Mouse (Mus musculus) cerebellum, adult 9-10 months (tissue): ENCODE results near the gene Btnl2.

Experiments
- DNase-seq: peaks from one replicate; pipeline ENCODE4 v3.0.0; 2022

Gene Btnl2

DNA sequence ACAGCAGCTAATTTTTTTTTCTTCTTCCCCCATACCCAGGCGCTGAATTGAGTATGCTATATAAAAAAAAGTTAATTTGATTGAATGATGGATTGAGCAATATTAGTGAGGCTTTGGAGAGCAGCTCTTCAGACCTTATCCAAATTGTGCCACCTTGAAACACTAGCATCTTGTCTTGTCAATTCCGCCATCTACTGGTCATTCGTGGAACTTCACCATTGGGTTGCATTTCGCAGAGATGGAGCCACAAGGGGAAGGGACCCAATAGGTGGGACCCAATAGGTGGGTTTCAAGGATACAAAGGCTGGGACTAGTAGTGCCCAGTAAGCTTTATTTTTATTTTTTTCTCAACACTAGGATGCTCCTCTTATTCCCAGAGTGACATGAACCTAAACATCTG lies 5.2 kb upstream of the Btnl2 start:
- peak; percentile 68 for DNase-seq

DNA sequence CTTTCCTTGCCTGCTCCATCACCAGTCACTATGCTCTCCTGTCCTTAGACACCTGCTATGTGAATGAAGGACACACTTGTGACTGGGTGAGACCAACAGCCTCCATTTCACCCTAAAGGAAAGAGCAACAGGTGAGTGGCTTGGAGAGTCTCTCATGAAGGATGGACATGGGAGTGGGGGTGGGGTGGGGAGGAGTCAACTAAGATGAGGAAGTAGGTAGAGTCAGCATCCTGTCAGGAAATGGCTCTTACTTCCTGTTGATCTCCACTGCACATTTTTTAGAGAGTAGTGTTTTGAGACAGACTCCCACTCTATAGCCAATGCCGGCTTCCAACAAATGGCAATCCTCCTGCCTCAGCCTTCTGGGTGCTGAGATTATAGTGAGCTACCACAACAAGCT lies 318 bp downstream of the Btnl2 start:
- no peak for DNase-seq

- DNase-seq, result no peak
Observed at GRCm38 (mm10) chr17:34362954-34363546, 8.4 kb downstream of the Btnl2 start.

GRCm38 (mm10) chr17:34363676-34364310 lies 9.2 kb downstream of the Btnl2 start:
- no peak for DNase-seq

DNA sequence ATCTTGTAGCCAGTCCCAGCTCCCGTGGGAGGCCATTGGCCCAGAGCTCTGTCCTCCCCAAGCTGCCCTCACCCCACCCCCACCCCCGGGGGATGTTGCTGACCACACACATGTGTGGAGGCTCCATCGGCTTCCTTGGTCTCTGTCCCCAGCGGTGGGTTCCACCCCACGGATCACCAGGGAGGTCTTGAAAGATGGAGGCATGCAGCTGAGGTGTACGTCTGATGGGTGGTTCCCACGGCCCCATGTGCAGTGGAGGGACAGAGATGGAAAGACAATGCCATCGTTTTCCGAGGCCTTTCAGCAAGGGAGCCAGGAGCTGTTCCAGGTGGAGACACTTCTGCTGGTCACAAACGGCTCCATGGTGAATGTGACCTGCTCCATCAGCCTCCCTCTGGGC lies 10.4 kb downstream of the Btnl2 start:
- no peak for DNase-seq

- DNase-seq, result no peak
Observed at GRCm38 (mm10) chr17:34370563-34370962, 15.9 kb downstream of the Btnl2 start.

DNA sequence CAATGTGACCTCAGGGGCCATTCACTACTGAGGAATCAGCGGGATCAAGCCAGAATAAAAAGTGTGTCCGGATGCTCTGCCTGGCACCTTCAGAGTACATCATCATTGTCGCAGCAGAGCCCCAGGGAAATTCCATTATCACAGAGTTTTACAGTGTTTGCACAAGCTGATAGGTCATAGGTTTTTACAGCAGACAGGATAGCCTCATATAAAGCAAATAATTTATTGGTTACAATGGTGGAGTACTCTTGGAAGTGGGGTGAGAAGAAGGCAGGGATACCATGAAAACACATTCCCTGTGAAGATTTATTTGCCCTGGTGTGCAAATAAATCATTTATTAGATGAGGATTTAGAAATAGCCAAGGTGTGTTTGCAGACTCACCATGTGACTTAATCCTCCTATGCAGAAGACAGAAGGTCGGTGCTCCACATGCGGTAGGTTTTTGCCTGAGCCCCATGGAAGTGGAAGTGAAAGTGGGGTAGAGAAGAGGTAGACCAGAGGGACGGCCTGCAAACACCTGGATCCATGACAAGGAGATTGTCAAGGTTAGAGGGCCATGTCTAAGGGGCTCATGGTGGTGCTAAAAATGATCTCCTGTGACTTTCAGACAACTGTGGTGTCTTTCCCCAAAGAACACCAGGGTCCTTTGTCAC lies 18.6 kb downstream of the Btnl2 start:
- no peak for DNase-seq

- DNase-seq, result no peak
Observed at GRCm38 (mm10) chr17:34376847-34377246, 22.2 kb downstream of the Btnl2 start, which contains the start of gene Btnl1. Gene Btnl1 (plus strand): TSS chr17:34377132.

GRCm38 (mm10) chr17:34377450-34378209 lies 23.0 kb downstream of the Btnl2 start:
- DNase-seq, result no peak

- DNase-seq, result no peak
Observed at GRCm38 (mm10) chr17:34378716-34379115, 24.1 kb downstream of the Btnl2 start.

- no peak for DNase-seq
Observed at GRCm38 (mm10) chr17:34379451-34379850, 24.8 kb downstream of the Btnl2 start.

DNA sequence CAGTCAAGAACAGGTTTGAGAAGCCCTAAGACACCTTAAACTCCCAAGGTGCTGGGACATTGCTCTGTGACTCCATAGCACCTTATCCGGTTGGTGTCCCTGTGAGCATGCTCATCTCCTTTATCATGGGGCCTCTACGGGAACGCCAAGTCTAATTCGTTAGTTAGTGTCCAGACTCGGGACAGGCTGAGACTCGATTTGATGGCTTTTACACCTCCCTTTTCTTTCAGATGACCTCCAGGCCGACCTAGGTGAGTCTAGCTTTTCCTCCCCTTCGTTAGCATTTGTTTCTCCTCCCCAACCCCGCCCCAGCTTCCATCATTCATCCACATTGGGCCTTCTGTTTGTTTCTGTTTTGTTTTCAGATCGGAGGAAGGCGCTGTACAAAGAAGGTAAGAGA lies 27.3 kb downstream of the Btnl2 start:
- DNase-seq, result no peak

DNA sequence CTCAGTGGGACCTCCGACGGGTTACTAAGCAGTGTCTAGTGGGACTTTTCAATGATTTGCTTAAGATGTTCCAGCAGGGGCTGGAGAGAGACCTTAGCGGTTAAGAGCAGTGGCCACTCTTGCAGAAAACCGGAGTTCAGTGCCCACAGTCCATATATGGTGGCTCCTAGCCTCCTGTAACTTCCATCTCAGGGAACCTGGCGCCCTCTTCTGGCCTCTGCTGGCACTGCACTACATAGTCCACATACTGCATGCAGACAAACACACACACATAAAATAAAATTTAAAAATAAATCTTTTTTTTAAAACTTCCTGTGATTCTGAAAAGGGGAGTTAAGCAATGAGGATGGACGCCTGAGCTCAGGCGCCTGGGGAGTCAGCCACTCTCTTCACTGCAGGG lies 28.6 kb downstream of the Btnl2 start:
- no peak for DNase-seq

DNA sequence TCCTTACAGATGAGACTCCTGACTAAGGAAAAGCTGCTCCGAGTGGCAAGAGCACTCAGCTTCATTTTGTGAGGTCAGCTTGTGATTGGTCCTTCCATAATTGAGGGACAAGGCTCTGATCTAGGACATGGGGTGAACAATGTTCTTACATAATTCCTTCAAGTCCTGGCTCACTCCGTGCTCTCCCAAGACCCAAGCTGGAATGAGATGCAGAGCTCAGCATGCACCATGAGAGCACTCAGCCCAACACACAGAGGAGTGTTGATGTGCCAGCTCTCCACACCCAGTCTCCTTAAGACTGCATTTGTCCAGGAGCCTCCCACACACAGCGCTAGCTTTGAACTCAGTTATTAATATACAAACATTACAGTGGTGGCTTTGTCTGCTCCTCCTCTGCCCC lies 30.1 kb downstream of the Btnl2 start:
- DNase-seq, result no peak

DNA sequence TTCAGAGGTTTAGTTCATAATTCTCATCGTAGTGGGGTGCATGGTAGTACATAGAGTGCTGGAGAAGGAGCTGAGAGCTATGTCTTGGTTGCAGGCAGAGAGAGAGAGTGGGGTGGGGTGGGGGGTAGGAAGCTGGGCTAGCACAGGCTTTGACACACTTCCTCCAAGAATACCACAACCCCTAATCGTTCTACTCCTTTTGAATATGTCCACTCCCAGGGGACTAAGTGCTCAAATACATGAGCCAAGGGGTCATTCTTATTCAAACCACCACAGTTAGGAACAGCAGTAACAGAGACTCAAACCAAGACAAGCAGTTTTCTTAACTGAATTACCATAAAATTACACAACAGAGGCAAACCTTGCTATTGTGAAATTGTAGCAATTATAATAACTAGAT lies 32.0 kb downstream of the Btnl2 start:
- DNase-seq, result no peak

GRCm38 (mm10) chr17:34388513-34388912 lies 33.9 kb downstream of the Btnl2 start:
- peak; percentile 48 for DNase-seq

DNA sequence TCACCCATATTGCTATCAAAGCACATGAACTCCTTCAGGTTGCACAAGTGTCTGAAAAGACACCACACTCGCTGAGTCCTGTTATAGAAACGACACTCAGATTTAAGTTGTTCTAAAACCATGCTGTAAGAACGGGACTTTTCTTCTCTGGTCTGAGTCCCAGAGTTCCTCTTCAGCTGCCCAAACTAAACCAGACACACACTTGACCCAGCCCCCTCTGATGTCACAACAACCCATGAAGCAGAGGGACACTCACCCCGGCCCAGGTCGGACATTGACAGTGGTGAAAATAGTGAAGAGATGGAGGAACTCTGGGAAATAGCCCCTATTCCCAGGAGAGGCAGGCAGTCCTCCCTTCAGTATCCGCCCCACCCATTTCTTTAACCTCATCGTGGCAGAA lies 36.9 kb downstream of the Btnl2 start:
- DNase-seq, result no peak

- DNase-seq, result no peak
Observed at GRCm38 (mm10) chr17:34392321-34392720, 37.7 kb downstream of the Btnl2 start.

DNA sequence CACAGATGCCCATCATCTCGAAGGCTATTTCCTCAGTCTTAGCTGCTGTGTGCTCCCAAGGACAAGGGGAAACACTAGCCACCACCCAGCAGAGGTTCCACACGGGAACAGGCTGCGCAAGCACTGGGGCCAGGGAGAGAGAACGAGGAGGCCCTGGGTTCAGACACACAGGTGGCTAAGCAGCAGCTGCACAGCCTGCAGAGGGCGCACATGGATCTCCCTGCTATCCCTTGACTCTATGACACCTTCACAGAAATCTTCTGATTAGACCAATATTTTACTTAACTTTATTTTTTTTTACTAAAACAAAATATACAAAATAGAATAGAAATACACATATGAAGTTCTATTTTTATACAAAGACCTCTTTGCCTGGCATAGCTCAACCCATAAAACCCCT lies 42.7 kb downstream of the Btnl2 start:
- no peak for DNase-seq

DNA sequence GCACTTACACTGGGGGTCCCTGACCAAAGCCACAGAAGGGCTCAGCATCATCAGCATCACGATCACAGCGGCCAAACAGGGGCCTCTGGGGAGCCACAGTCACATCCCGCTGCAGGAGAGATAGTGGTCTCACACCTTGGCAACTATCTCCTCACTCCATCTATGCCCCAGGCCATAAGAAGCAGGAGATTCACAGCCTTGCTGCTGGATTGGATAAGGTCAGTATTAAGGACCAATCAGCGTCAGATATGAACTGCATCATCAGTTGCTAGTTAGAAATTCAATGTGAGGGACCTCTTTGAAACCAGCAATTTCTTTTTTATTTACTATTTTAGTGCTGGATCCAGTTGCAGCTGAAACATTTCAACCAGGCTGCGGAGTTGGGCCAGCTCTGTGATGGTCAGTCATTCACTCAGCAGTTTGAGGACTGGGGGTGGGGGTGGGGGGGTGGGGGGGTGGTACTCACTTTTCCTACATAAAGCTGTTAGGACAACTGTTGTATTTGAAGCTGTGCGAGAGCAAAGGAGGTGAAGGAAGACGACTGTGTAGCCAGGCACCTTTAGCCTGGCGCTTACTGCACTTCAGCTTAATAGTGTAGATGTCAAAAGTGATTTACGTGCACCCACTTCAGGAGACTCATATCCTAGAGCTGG lies 43.6 kb downstream of the Btnl2 start:
- DNase-seq, result peak; percentile 91

DNA sequence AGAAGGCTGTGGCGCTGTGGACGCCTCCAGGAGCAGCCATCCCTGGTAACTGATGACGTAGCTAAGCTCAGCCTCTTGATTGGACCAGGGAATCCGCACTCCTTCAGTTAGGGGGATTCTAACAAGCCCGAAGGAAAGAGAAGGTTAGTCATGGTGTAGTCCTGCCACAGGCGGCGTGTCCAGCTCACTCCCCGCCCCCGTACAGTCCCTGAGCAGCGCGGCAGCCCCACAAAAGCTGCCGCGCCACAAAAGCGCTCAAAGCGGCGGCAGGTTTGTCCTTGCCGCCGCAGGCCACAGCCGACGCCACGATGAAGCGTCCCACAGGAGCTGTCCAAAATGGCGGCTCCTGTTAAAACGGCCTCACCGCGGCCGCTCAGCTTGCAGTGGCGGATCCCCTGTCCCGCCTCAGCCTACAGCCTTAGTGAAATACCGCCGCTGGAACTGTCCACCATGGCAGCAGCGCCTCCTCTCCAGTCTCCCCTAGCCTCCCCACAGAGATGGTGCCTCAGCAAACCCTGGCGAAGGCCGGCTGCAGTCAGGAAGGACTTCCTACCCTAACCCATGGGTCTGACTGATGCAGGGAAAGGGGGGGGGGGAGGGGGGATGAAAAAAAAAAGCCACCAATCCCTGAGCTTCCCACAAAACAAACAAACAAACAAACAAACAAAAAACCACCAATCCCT lies 44.2 kb downstream of the Btnl2 start, which contains the start of gene BC051142:
Gene BC051142, plus strand, starts transcription at position 110 of the 683 bp plus-strand sequence.
- peak; percentile 97 for DNase-seq

GRCm38 (mm10) chr17:34399394-34399715 lies 44.7 kb downstream of the Btnl2 start:
- DNase-seq, result peak; percentile 34

- peak; percentile 74 for DNase-seq
Observed at GRCm38 (mm10) chr17:34411117-34411516, 56.5 kb downstream of the Btnl2 start.
